Mouse (Mus musculus) myocyte (in vitro differentiated cells): ENCODE data around the gene Camk2b. TPM values are rescaled to one million over a fixed set of nuclear protein-coding genes. Genes with fewer than 3 reads are reported as not detected.

Experiments
- H3K27me3 ChIP-seq: one replicate; pipeline ENCODE4 v1.6.1; 2011; ENCODE audit not compliant: control insufficient read depth, insufficient read depth, insufficient read length
- H3K36me3 ChIP-seq: one replicate; pipeline ENCODE4 v1.6.1; 2011; ENCODE audit not compliant: control insufficient read depth, insufficient read depth
- H3K4me2 ChIP-seq: one replicate; pipeline ENCODE4 v1.6.1; 2011; ENCODE audit warnings: low read depth, control low read depth
- H3K4me3 ChIP-seq: one replicate; pipeline ENCODE4 v1.5.1; 2011; ENCODE audit warnings: mild to moderate bottlenecking, control low read depth, moderate library complexity
- H3K79me2 ChIP-seq: one replicate; pipeline ENCODE4 v1.6.1; 2011; ENCODE audit not compliant: control insufficient read depth, insufficient read depth
- H3ac ChIP-seq: one replicate; pipeline ENCODE4 v1.6.1; 2011; ENCODE audit not compliant: control insufficient read depth, insufficient read length
- CEBPB ChIP-seq: IDR thresholded peaks from 2 replicates; pipeline ENCODE4 v1.6.1; 2011; ENCODE audit warnings: mild to moderate bottlenecking, moderate library complexity; ENCODE audit not compliant: poor library complexity, insufficient read depth, severe bottlenecking
- E2F4 ChIP-seq: IDR thresholded peaks from one replicate; pipeline ENCODE4 v1.6.1; 2011; ENCODE audit warnings: mild to moderate bottlenecking, control low read depth, moderate library complexity; ENCODE audit not compliant: insufficient read depth
- MAX ChIP-seq: IDR thresholded peaks from one replicate; pipeline ENCODE4 v1.6.1; 2011; ENCODE audit warnings: low read depth, mild to moderate bottlenecking, control low read depth
- MYOD1 ChIP-seq, 3 experiments: IDR thresholded peaks; one replicate each; pipeline ENCODE4 v1.6.1; 2011; ENCODE audit warnings: control low read depth in 2 of 3, low read depth in 2 of 3, mild to moderate bottlenecking in 2 of 3, moderate library complexity in 1 of 3; ENCODE audit not compliant: insufficient read length in 2 of 3, control insufficient read depth in 1 of 3
- MYOG ChIP-seq, 3 experiments: IDR thresholded peaks; one replicate each; pipeline ENCODE4 v1.6.1; 2011; ENCODE audit warnings: control low read depth in 2 of 3, low read depth in 2 of 3, mild to moderate bottlenecking in 2 of 3; ENCODE audit not compliant: insufficient read length in 2 of 3, control insufficient read depth in 1 of 3, insufficient read depth in 1 of 3
- POLR2A ChIP-seq: IDR thresholded peaks from one replicate; pipeline ENCODE4 v1.6.1; 2011; ENCODE audit warnings: low read depth, mild to moderate bottlenecking, control low read depth, moderate library complexity; ENCODE audit not compliant: insufficient read length
- POLR2AphosphoS2 ChIP-seq: IDR thresholded peaks from one replicate; pipeline ENCODE4 v1.6.1; 2011; ENCODE audit warnings: low read depth, control low read depth; ENCODE audit not compliant: insufficient read length
- REST ChIP-seq: IDR thresholded peaks from one replicate; pipeline ENCODE4 v1.6.1; 2011; ENCODE audit warnings: mild to moderate bottlenecking, control low read depth, moderate library complexity; ENCODE audit not compliant: insufficient read depth, insufficient read length
- SRF ChIP-seq: IDR thresholded peaks from one replicate; pipeline ENCODE4 v1.6.1; 2011; ENCODE audit warnings: low read depth; ENCODE audit not compliant: control insufficient read depth, insufficient read length
- TCF12 ChIP-seq: IDR thresholded peaks from one replicate; pipeline ENCODE4 v1.6.1; 2011; ENCODE audit warnings: mild to moderate bottlenecking, control low read depth; ENCODE audit not compliant: poor library complexity, insufficient read depth, severe bottlenecking
- TCF3 ChIP-seq: IDR thresholded peaks from one replicate; pipeline ENCODE4 v1.6.1; 2011; ENCODE audit warnings: low read depth, control low read depth; ENCODE audit not compliant: insufficient read length
- USF1 ChIP-seq: IDR thresholded peaks from one replicate; pipeline ENCODE4 v1.6.1; 2011; ENCODE audit warnings: low read depth, mild to moderate bottlenecking, control low read depth, moderate library complexity
- polyA plus RNA-seq: library from polyadenylated mRNA; unstranded; fragments of >200 nt; fragmentation: generic; extraction: Trizol; gene quantifications from one replicate; pipeline ENCODE4 v1.2.1, GENCODE M21; 2012; ENCODE audit warnings: missing spikeins

Gene Camk2b
- polyA plus RNA-seq, 1 experiment = 1.5 TPM

GRCm38 (mm10) chr11:5924699-5925098 lies 141.5 kb downstream of the Camk2b start:
- Histone ChIP-seq H3K36me3 (no peaks in the 10 kb centered on the region), H3ac (no peak overlapping the region), H3K27me3 (peaks cover 22% of the 10 kb centered on the region), H3K4me2 (no peak overlapping the region), H3K79me2 (no peaks in the 10 kb centered on the region), H3K4me3 (no peak overlapping the region)
- no peak for TF ChIP-seq SRF
- no peak for TF ChIP-seq POLR2AphosphoS2
- TF ChIP-seq CEBPB = no peak
- TF ChIP-seq MYOD1 (IDR thresholded peaks at IDR 0.05; ENCODE audit: control insufficient read depth in 1 of 3, insufficient read length in 2 of 3, low read depth in 2 of 3) = no peak

GRCm38 (mm10) chr11:5920323-5920960 lies 145.7 kb downstream of the Camk2b start:
- H3K36me3 ChIP-seq = no peaks in the 10 kb centered on the region
- no peaks in the 10 kb centered on the region for H3K79me2 ChIP-seq
- H3K4me3 ChIP-seq = no peak overlapping the region
- H3K4me2 ChIP-seq = no peak overlapping the region
- no peak overlapping the region for H3ac ChIP-seq
- TF ChIP-seq REST = no peak
- no peak for TF ChIP-seq MAX
- TF ChIP-seq E2F4 = no peak
- no peak for TF ChIP-seq CEBPB
- TF ChIP-seq MYOG (IDR thresholded peaks at IDR 0.05; ENCODE audit: control insufficient read depth in 1 of 3, insufficient read depth in 1 of 3, insufficient read length in 2 of 3, low read depth in 2 of 3) = no peak
- TF ChIP-seq USF1 = no peak
- no peak for TF ChIP-seq TCF3
- no peak for TF ChIP-seq POLR2AphosphoS2
- TF ChIP-seq TCF12 = no peak
- no peak for TF ChIP-seq MYOD1 (IDR thresholded peaks at IDR 0.05; ENCODE audit: control insufficient read depth in 1 of 3, insufficient read length in 2 of 3, low read depth in 2 of 3)
- no peak for TF ChIP-seq POLR2A
- no peak for TF ChIP-seq SRF
- H3K27me3 ChIP-seq = peaks cover 20% of the 10 kb centered on the region

Other genes with a start within 250 kb of the Camk2b start
- gene Polm, start 228.3 kb downstream of the Camk2b start, polyA plus RNA-seq = 4.3 TPM
- gene Aebp1, start 204.4 kb downstream of the Camk2b start, polyA plus RNA-seq = 103 TPM
- gene Pold2, start 188.1 kb downstream of the Camk2b start, polyA plus RNA-seq = 101 TPM
- not detected for gene Myl7, start 167.6 kb downstream of the Camk2b start, polyA plus RNA-seq
- 0.07 TPM for gene Gck, start 116.3 kb downstream of the Camk2b start, polyA plus RNA-seq
- 89.7 TPM for gene Ykt6, start 110.7 kb downstream of the Camk2b start, polyA plus RNA-seq
- 0.07 TPM for gene A730071L15Rik, start 133.7 kb upstream of the Camk2b start, polyA plus RNA-seq
- 67.1 TPM for gene Nudcd3, start 134.1 kb upstream of the Camk2b start, polyA plus RNA-seq
- 0.07 TPM for gene Npc1l1, start 163.8 kb upstream of the Camk2b start, polyA plus RNA-seq
- 55.7 TPM for gene Ddx56, start 201.4 kb upstream of the Camk2b start, polyA plus RNA-seq
- gene Tmed4, start 208.5 kb upstream of the Camk2b start, polyA plus RNA-seq = 66.9 TPM
- 127 TPM for gene Ogdh, start 225.3 kb upstream of the Camk2b start, polyA plus RNA-seq